Mouse (Mus musculus) liver, embryonic 11.5 days (tissue): ENCODE data around the gene E2f1. TPM values are rescaled to one million over a fixed set of nuclear protein-coding genes. Genes with fewer than 3 reads are reported as not detected.

Experiments used
- ATAC-seq: fragments of 200-750 bp; cut with Nextera tagmentation; replicated peaks from 2 replicates; pipeline ENCODE4 v1.8.0; 2017; ENCODE audit warnings: moderate number of reproducible peaks, mild to moderate bottlenecking, moderate TSS enrichment, moderate library complexity; ENCODE audit not compliant: low FRiP score
- DNase-seq: peaks from one replicate; pipeline ENCODE4 v3.0.0-alpha.2; 2017; ENCODE audit warnings: low spot score
- H3K27ac ChIP-seq: fragments of 300-500 bp; sonication (generic); 2 replicates; pipeline ENCODE4 v1.5.1; 2014; ENCODE audit warnings: mild to moderate bottlenecking, low read depth, low read length, control low read depth
- H3K27me3 ChIP-seq: fragments of 300-500 bp; sonication (generic); replicated peaks from 2 replicates; pipeline ENCODE4 v1.6.1; 2014; ENCODE audit warnings: low read length, mixed read lengths; ENCODE audit not compliant: control insufficient read depth, insufficient read depth
- H3K36me3 ChIP-seq: fragments of 300-500 bp; sonication (generic); 2 replicates; pipeline ENCODE4 v1.6.1; 2014; ENCODE audit warnings: mild to moderate bottlenecking, low read length, moderate library complexity, mixed read lengths; ENCODE audit not compliant: control insufficient read depth, insufficient read depth
- H3K4me1 ChIP-seq: fragments of 300-500 bp; sonication (generic); replicated peaks from 2 replicates; pipeline ENCODE4 v1.6.1; 2014; ENCODE audit warnings: low read length, mixed read lengths; ENCODE audit not compliant: control insufficient read depth, insufficient read depth
- H3K4me2 ChIP-seq: fragments of 300-500 bp; sonication (generic); 2 replicates; pipeline ENCODE4 v1.6.1; 2014; ENCODE audit warnings: mild to moderate bottlenecking, control low read depth, moderate library complexity
- H3K4me3 ChIP-seq: fragments of 300-500 bp; sonication (generic); 2 replicates; pipeline ENCODE4 v1.5.1; 2014; ENCODE audit warnings: low read depth, low read length, control low read depth
- H3K9ac ChIP-seq: fragments of 300-500 bp; sonication (generic); 2 replicates; pipeline ENCODE4 v1.6.1; 2014; ENCODE audit warnings: low read depth, low read length, control low read depth
- H3K9me3 ChIP-seq: fragments of 300-500 bp; sonication (generic); 2 replicates; pipeline ENCODE4 v1.6.1; 2016; ENCODE audit warnings: low read length, inconsistent platforms, mixed read lengths; ENCODE audit not compliant: control insufficient read depth
- WGBS: fragments of 180-500 bp; shearing (Covaris S2); extraction: QIAGEN DNeasy Blood & Tissue Kit; methylation state at CpG from one replicate; pipeline ENCODE4 v1.1.7; 2014; 5-methylcytosine and 5-hydroxymethylcytosine counted together
- polyA plus RNA-seq: library from polyadenylated mRNA; unstranded; fragments of >200 nt; fragmentation: Nextera tagmentation; extraction: Ambion mirVana; gene quantifications from 2 replicates; pipeline ENCODE4 v1.2.1, GENCODE M21; 2014

Gene E2f1
- polyA plus RNA-seq, 1 experiment from 2014 or later = 14.0 TPM

GRCm38 (mm10) chr2:154550937-154551336, 18.8 kb downstream of the E2f1 start:
- Histone ChIP-seq H3K4me3 (no peak overlapping the region), H3K36me3 (no peaks in the 10 kb centered on the region), H3K4me2 (no peak overlapping the region), H3K4me1 (peaks cover 23% of the 10 kb centered on the region), H3K27me3 (peaks cover 35% of the 10 kb centered on the region), H3K9ac (no peak overlapping the region), H3K9me3 (no peaks in the 10 kb centered on the region), H3K27ac (no peak overlapping the region)
- no peak for ATAC-seq
- DNase-seq = no peak
- 73% methylated on average over 2 of the region's 2 CpGs for WGBS

DNA sequence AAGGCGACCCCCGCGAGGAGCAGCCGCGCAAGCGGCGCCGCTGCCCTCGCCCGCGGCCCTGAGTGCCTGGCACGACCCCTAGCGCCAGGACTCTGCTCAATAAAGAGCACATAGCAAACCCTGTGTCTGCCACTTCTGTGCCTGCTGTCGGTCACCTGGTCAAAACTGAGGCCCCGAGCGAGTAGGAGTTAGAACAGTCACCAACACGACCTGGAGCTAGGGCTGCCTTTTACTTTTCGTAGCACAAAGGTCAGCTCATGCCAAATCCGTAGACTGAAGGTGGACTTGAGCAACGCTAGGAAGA, 19.9 kb downstream of the E2f1 start:
- 14% methylated on average over 20 of the region's 20 CpGs for WGBS
- H3K4me1 ChIP-seq = peaks cover 23% of the 10 kb centered on the region
- no peak overlapping the region for H3K27ac ChIP-seq
- ATAC-seq (no peak), DNase-seq (no peak)
- H3K4me2 ChIP-seq = peak overlapping the region; percentile 96
- peak overlapping the region; percentile 54 for H3K4me3 ChIP-seq
- H3K9me3 ChIP-seq = no peaks in the 10 kb centered on the region
- peak overlapping the region; percentile 60; the same call in 1 of the 2 replicates for H3K9ac ChIP-seq
- H3K36me3 ChIP-seq = no peaks in the 10 kb centered on the region
- peaks cover 35% of the 10 kb centered on the region for H3K27me3 ChIP-seq

- H3K9ac ChIP-seq = peak overlapping the region; percentile 60
- WGBS = 3% methylated on average over 48 of the region's 48 CpGs
- no peaks in the 10 kb centered on the region for H3K36me3 ChIP-seq
- ATAC-seq (peak; percentile 56; the same call in 1 of the 2 replicates), DNase-seq (peak; percentile 82)
- H3K27ac ChIP-seq = no peak overlapping the region
- H3K27me3 ChIP-seq = peaks cover 35% of the 10 kb centered on the region
- no peaks in the 10 kb centered on the region for H3K9me3 ChIP-seq
- peaks cover 23% of the 10 kb centered on the region for H3K4me1 ChIP-seq
- peak overlapping the region; percentile 54 for H3K4me3 ChIP-seq
- H3K4me2 ChIP-seq = peak overlapping the region; percentile 96
These were observed 20.4 kb downstream of the E2f1 start for GRCm38 (mm10) chr2:154549127-154549885.

DNA sequence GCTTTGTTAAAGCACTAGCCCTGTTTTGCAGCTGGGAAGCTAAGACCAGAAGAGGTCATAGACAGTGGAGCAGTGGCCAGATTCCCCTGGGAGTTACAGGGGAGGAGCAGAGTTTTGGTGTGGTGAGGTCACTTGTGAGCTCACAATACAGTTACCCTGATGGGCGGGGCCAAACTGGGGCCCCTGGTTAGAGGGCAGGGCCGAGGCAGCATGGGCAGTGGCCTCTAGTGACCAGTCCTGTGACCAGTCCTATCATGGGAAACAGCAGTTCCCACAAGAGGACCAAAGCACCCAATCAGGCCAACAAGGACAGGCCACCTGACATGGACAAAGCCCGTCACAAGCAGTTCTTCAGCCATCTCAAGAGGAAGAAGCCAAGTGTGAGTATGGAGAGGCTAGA, 21.0 kb downstream of the E2f1 start:
- ATAC-seq (peak; percentile 30; the same call in 1 of the 2 replicates), DNase-seq (no peak)
- peaks cover 23% of the 10 kb centered on the region for H3K4me1 ChIP-seq
- no peak overlapping the region for H3K27ac ChIP-seq
- peak overlapping the region; percentile 54; the same call in 1 of the 2 replicates for H3K4me3 ChIP-seq
- H3K9me3 ChIP-seq = no peaks in the 10 kb centered on the region
- H3K36me3 ChIP-seq = no peaks in the 10 kb centered on the region
- peaks cover 35% of the 10 kb centered on the region for H3K27me3 ChIP-seq
- 52% methylated on average over 3 of the region's 3 CpGs for WGBS
- peak overlapping the region; percentile 96 for H3K4me2 ChIP-seq
- H3K9ac ChIP-seq = no peak overlapping the region

- no peak for DNase-seq
- H3K9ac ChIP-seq = no peak within 1 kb of the TSS
- H3K27ac ChIP-seq = no peak within 1 kb of the TSS
- H3K4me1 ChIP-seq = peaks cover 11% of the 10 kb centered on the region
- no peak within 1 kb of the TSS for H3K4me3 ChIP-seq
- ATAC-seq = no peak
- H3K9me3 ChIP-seq = no peaks in the 10 kb centered on the region
- 91% methylated on average over 10 of the region's 10 CpGs for WGBS
- no peak within 1 kb of the TSS for H3K4me2 ChIP-seq
- peaks cover 25% of the 10 kb centered on the region for H3K27me3 ChIP-seq
- no peaks in the 10 kb centered on the region for H3K36me3 ChIP-seq
These were observed 23.0 kb downstream of the E2f1 start, which contains the start of gene 1700003F12Rik for GRCm38 (mm10) chr2:154546711-154547110. TSS of gene 1700003F12Rik (plus strand) at chr2:154547085.

DNA sequence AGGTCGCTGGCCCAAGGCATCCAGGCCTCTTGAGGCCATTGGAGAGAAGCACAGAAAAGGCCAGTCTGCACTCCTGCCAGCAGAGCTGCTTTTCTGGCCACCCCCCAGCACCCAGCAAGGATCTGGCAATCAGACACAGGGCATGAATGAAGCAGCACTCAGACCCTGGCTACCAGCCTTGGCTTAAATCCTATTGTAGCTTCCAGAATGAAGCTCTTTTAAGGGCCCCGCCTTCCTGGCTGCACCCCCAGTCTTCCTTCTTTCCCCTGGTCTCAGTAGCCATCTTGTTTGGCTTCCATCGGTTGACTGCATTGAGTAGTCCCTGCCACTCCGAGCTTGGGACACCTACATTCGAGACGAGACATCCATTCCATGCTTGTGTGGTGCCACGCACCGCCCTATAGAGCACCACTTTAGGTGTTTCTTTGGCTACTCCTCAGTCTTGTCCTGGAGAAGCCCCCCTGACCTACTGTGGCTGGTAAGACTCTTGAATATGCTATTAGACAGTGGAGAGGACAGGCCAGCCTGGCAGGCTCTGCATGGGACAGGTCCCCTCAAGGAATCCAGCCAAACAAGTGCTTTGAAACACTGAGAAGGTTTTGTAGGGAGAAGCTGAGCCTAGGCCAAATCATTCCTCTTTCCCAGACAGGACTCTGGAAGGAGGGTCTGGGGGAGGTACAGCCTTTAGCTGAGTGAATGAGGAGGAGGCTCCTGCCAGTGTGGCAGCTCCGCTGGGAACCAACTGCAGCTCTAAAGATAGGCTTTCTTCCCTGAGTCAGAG, 25.9 kb downstream of the E2f1 start:
- Histone ChIP-seq H3K9ac (no peak overlapping the region), H3K27ac (no peak overlapping the region), H3K9me3 (peaks cover 2% of the 10 kb centered on the region; the same call in 1 of the 2 replicates), H3K4me1 (peaks cover 1% of the 10 kb centered on the region; the same call in 1 of the 2 replicates), H3K36me3 (0 out of 2 replicates have a peak, but pooled peaks cover under 1% of the 10 kb centered on the region), H3K4me2 (no peak overlapping the region), H3K27me3 (no peaks in the 10 kb centered on the region), H3K4me3 (no peak overlapping the region)
- 84% methylated on average over 9 of the region's 9 CpGs for WGBS
- no peak for ATAC-seq
- DNase-seq = no peak

GRCm38 (mm10) chr2:154541630-154542029, 28.1 kb downstream of the E2f1 start:
- 0 out of 2 replicates have a peak, but pooled peaks cover 4% of the 10 kb centered on the region for H3K4me1 ChIP-seq
- no peaks in the 10 kb centered on the region for H3K27me3 ChIP-seq
- no peak overlapping the region for H3K4me3 ChIP-seq
- DNase-seq = no peak
- H3K36me3 ChIP-seq = peaks cover 6% of the 10 kb centered on the region; the same call in 1 of the 2 replicates
- H3K4me2 ChIP-seq = no peak overlapping the region
- H3K27ac ChIP-seq = no peak overlapping the region
- 78% methylated on average over 2 of the region's 2 CpGs for WGBS
- H3K9me3 ChIP-seq = peaks cover 2% of the 10 kb centered on the region; the same call in 1 of the 2 replicates
- no peak for ATAC-seq
- H3K9ac ChIP-seq = no peak overlapping the region

GRCm38 (mm10) chr2:154539720-154540119, 30.0 kb downstream of the E2f1 start:
- ATAC-seq = no peak
- 68% methylated on average over 3 of the region's 3 CpGs for WGBS
- no peak overlapping the region for H3K4me3 ChIP-seq

More at GRCm38 (mm10) chr2:154539720-154540119, 30.0 kb downstream of the E2f1 start:
- H3K9me3 ChIP-seq = peaks cover 2% of the 10 kb centered on the region; the same call in 1 of the 2 replicates
- H3K4me2 ChIP-seq = no peak overlapping the region
- H3K36me3 ChIP-seq = peaks cover 15% of the 10 kb centered on the region; the same call in 1 of the 2 replicates
- 0 out of 2 replicates have a peak, but pooled peaks cover 4% of the 10 kb centered on the region for H3K4me1 ChIP-seq
- H3K27ac ChIP-seq = no peak overlapping the region
- no peak for DNase-seq
- no peak overlapping the region for H3K9ac ChIP-seq
- no peaks in the 10 kb centered on the region for H3K27me3 ChIP-seq
